Mouse (Mus musculus): ENCODE measurements at regions not wholly inside any gene's neighbourhood (a gene's known extent, or its start where the extent isn't known, plus 50 kb on each side); places are given as distances from the start of the nearest gene placed in this dataset.

- peaks cover 8% of the 10 kb centered on the region for H3K4me1 ChIP-seq (ENCODE audit: control insufficient read depth, insufficient read depth, low read length)
- H3K27ac ChIP-seq (ENCODE audit: insufficient read depth, low read depth, low read length): no peak overlapping the region
- H3K4me3 ChIP-seq (ENCODE audit: insufficient read depth, low read depth, low read length): no peak overlapping the region
- WGBS: 97% methylated on average over 1 of the region's 1 CpGs
- TF ChIP-seq CTCF (IDR thresholded peaks at IDR 0.05; ENCODE audit: insufficient read depth, low read depth, low read length): no peak
- no peak for TF ChIP-seq POLR2A (IDR thresholded peaks at IDR 0.05; ENCODE audit: insufficient read depth, low read depth, low read length)
Measured at GRCm38 (mm10) chr3:34457821-34458220, 192.4 kb upstream of the Sox2 start.

DNA sequence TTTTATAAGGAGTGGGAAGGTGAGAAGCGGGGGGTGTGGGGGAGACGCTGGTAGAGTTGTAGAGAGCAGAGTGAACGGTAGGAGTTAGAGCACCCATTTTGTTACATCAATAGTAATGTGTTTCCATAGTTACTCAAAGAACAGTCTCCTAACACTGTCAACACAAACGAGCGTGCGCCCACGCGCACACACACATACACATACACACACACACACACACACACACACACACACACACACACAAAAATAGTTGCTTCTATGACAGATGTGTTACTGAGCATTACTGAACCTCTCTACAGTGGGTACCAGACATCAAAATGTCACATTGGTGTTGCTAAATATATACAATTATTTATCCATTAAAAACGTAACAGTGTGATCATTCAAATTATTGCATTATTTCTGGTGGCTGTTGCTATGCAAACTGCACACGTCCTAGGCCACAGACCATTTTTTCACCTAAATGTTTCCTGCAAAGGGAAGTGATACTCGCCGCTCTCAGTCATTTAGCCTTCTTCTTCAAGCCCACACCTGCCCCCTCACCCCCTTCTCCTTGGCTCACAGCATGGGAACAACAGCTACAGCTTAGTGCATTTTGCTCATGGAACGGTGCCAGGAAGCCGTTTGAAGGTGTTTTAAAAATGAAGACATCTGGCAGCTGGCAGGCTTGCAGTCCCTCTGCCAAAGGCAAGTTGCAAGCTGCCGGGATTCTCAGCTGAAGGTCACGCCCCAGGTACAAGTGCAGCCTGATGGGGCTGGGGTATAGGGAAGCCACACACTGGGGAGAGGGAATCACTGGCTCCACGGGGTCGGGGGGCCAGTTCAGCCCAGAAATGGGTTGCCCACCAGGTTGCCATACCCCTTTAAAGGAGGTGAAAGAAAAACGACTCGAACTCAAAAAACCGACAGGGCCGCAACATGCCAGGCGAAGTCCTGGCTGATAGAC is 193.4 kb upstream of the Sox2 start:
- no peak for TF ChIP-seq POLR2A (IDR thresholded peaks at IDR 0.05; ENCODE audit: insufficient read depth, low read depth, low read length)
- no peak for TF ChIP-seq CTCF (IDR thresholded peaks at IDR 0.05; ENCODE audit: insufficient read depth, low read depth, low read length)
- Histone ChIP-seq H3K4me1 (ENCODE audit: control insufficient read depth, insufficient read depth, low read length) (peaks cover 8% of the 10 kb centered on the region), H3K27ac (ENCODE audit: insufficient read depth, low read depth, low read length) (no peak overlapping the region), H3K4me3 (ENCODE audit: insufficient read depth, low read depth, low read length) (no peak overlapping the region)
- 41% methylated on average over 23 of the region's 23 CpGs for WGBS

GRCm38 (mm10) chr3:34454026-34454624 is 196.1 kb upstream of the Sox2 start:
- WGBS: 95% methylated on average over 24 of the region's 24 CpGs
- no peak overlapping the region for H3K4me3 ChIP-seq (ENCODE audit: insufficient read depth, low read depth, low read length)
- H3K4me1 ChIP-seq (ENCODE audit: control insufficient read depth, insufficient read depth, low read length): peaks cover 7% of the 10 kb centered on the region
- no peak for TF ChIP-seq CTCF (IDR thresholded peaks at IDR 0.05; ENCODE audit: insufficient read depth, low read depth, low read length)
- no peak overlapping the region for H3K27ac ChIP-seq (ENCODE audit: insufficient read depth, low read depth, low read length)

GRCm38 (mm10) chr3:34445354-34445753 is 204.9 kb upstream of the Sox2 start:
- peaks cover 10% of the 10 kb centered on the region for H3K4me1 ChIP-seq (ENCODE audit: control insufficient read depth, insufficient read depth, low read length)
- no peak for TF ChIP-seq CTCF (IDR thresholded peaks at IDR 0.05; ENCODE audit: insufficient read depth, low read depth, low read length)
- no peak for TF ChIP-seq POLR2A (IDR thresholded peaks at IDR 0.05; ENCODE audit: insufficient read depth, low read depth, low read length)
- H3K27ac ChIP-seq (ENCODE audit: insufficient read depth, low read depth, low read length): peak overlapping the region; percentile 79; the same call in 1 of the 2 replicates
- H3K4me3 ChIP-seq (ENCODE audit: insufficient read depth, low read depth, low read length): no peak overlapping the region
- 29% methylated on average over 7 of the region's 7 CpGs for WGBS

- Histone ChIP-seq H3K4me3 (ENCODE audit: insufficient read depth, low read depth, low read length) (no peak overlapping the region), H3K4me1 (ENCODE audit: control insufficient read depth, insufficient read depth, low read length) (peaks cover 10% of the 10 kb centered on the region), H3K27ac (ENCODE audit: insufficient read depth, low read depth, low read length) (peak overlapping the region; percentile 57; the same call in 1 of the 2 replicates)
- 51% methylated on average over 5 of the region's 5 CpGs for WGBS
- no peak for TF ChIP-seq CTCF (IDR thresholded peaks at IDR 0.05; ENCODE audit: insufficient read depth, low read depth, low read length)
- TF ChIP-seq POLR2A (IDR thresholded peaks at IDR 0.05; ENCODE audit: insufficient read depth, low read depth, low read length): no peak
Measured at GRCm38 (mm10) chr3:34444802-34445201, 205.4 kb upstream of the Sox2 start.

DNA sequence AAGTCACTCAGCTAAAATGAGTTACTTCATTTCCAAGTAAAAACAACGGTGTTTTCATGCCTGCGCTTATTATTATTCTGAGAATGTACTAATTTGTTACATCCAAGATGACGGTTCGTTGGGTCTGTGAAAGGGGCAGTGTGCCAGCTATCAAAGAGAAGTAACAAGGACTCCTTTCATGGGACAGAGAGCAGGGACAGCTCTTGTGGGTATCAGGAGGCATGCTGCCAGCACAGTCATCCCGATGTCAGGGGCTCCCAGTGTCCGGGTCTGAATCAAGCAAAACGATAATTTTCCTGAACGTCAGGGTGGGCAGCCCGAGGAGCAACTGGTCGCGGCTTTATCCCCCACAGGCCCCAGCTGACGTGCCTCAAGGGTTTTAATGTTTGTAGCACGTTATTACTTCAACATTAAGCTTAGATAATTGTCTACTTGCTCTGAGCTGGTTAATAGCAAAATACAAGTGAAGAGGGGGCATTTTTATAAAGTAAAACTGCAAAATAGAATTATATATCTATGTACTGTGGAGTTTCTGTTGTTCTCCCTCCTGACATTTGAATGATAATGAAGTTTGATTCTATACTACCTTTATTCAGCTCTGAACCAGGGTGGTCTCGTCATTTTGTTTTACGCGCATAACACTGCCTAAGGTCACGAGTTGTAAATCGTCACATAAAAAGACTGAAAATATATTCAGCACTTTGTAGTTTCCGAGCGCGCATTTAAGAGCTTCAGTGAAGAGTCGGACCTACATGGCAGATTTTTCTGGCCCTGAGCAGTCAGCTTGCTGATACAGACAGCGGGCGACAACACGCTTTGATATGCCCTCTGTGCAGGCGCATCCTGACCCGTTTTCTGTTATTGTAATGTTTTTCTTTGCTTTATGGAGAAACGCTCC is 206.2 kb upstream of the Sox2 start:
- 42% methylated on average over 28 of the region's 28 CpGs for WGBS
- peaks cover 10% of the 10 kb centered on the region for H3K4me1 ChIP-seq (ENCODE audit: control insufficient read depth, insufficient read depth, low read length)
- peak overlapping the region; percentile 72; the same call in 1 of the 2 replicates for H3K27ac ChIP-seq (ENCODE audit: insufficient read depth, low read depth, low read length)
- TF ChIP-seq CTCF (IDR thresholded peaks at IDR 0.05; ENCODE audit: insufficient read depth, low read depth, low read length) (no peak), POLR2A (IDR thresholded peaks at IDR 0.05; ENCODE audit: insufficient read depth, low read depth, low read length) (no peak)
- H3K4me3 ChIP-seq (ENCODE audit: insufficient read depth, low read depth, low read length): no peak overlapping the region

- Histone ChIP-seq H3K4me1 (ENCODE audit: control insufficient read depth, insufficient read depth, low read length) (peaks cover 10% of the 10 kb centered on the region), H3K27ac (ENCODE audit: insufficient read depth, low read depth, low read length) (no peak overlapping the region), H3K4me3 (ENCODE audit: insufficient read depth, low read depth, low read length) (no peak overlapping the region)
- TF ChIP-seq CTCF (IDR thresholded peaks at IDR 0.05; ENCODE audit: insufficient read depth, low read depth, low read length): no peak
- no peak for TF ChIP-seq POLR2A (IDR thresholded peaks at IDR 0.05; ENCODE audit: insufficient read depth, low read depth, low read length)
- 44% methylated on average over 5 of the region's 5 CpGs for WGBS
Measured at GRCm38 (mm10) chr3:34443307-34443706, 206.9 kb upstream of the Sox2 start.

DNA sequence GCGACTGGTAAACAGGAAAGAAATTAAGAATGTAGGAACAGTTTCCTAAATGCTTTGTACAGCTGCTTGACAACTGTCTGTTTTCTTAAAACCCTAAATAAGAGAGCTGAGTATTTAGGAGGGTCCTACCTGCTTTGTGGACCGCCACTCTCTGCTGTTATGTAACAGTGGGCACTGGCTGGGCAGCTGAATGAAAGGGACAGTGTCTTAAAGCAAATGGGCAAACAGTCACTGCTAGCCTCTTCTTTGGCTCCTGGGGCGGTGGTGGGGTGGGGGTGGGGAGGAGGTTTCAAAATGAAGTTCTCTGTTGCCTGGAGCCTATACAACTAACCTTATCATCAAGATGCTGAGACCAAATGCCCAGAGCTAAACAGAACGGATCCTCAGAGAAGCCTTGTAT is 208.4 kb upstream of the Sox2 start:
- TF ChIP-seq CTCF (IDR thresholded peaks at IDR 0.05; ENCODE audit: insufficient read depth, low read depth, low read length): no peak
- no peak for TF ChIP-seq POLR2A (IDR thresholded peaks at IDR 0.05; ENCODE audit: insufficient read depth, low read depth, low read length)
- Histone ChIP-seq H3K27ac (ENCODE audit: insufficient read depth, low read depth, low read length) (0 out of 2 replicates have a peak overlapping the region, but pooled peaks have one; percentile 35), H3K4me3 (ENCODE audit: insufficient read depth, low read depth, low read length) (no peak overlapping the region), H3K4me1 (ENCODE audit: control insufficient read depth, insufficient read depth, low read length) (peaks cover 10% of the 10 kb centered on the region)
- 59% methylated on average over 4 of the region's 4 CpGs for WGBS
